Mouse (Mus musculus): ENCODE measurements around the gene Lipt2.

- TF ChIP-seq POLR2A (IDR thresholded peaks at IDR 0.05; ENCODE audit: low read depth, low read length) (no peak), CTCF (IDR thresholded peaks at IDR 0.05; ENCODE audit: borderline replicate concordance, insufficient read depth, low read length) (no peak)
Observed at GRCm38 (mm10) chr7:100140591-100140990, 18.5 kb upstream of the Lipt2 start.
